Mouse (Mus musculus) urinary bladder, postnatal 4 days (tissue): ENCODE data around the gene Magi2.
"Not testable (repeated sequence)": the region's sequence is repeated elsewhere in the genome, so short reads cannot be mapped to it uniquely, and the experiment has no call there.

Experiments used
- DNase-seq, 2 experiments: peaks; one replicate each; pipeline ENCODE4 v3.0.0; 2021 to 2022; ENCODE audit warnings: low spot score in 2 of 2

The Magi2 gene

DNA sequence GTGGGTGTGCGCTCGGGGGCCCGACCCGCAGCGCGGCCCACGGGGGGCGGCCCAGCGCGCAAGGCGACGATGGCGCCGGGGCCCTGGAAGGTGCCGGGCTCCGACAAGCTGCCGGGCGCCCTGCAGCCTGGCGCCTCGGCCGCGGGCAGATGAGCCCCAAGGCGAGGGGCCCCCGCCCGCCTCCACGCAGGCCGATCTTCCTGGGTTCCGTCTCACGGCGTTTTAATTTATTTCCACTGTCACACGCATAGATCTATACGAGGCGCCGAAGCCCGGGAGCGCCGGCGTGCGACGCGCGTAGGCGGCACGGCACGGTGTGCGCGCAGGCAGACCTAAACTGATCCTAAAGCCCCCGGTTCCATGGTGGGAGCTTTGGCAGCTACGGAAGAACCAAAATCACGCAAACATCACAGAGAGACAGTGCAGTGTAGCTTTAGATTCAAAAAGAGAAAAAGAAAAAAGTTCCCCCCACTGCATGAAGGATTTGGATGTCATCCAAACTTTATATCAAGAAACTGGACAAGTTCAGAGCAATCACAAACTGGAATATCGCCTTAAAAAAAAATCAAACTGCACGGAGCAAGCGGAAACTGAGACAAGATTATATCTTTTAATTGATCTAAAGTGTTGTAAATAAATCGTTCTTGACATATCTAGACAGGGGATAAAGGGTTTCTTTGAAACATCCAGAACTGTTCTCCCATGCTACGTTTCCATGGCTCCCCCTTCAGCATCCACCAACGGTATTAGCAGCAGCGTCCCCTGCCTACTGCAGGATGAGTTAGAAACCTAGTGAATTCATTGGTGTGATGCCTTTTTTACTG lies 1475.9 kb downstream of the Magi2 start:
- DNase-seq = no peak

DNA sequence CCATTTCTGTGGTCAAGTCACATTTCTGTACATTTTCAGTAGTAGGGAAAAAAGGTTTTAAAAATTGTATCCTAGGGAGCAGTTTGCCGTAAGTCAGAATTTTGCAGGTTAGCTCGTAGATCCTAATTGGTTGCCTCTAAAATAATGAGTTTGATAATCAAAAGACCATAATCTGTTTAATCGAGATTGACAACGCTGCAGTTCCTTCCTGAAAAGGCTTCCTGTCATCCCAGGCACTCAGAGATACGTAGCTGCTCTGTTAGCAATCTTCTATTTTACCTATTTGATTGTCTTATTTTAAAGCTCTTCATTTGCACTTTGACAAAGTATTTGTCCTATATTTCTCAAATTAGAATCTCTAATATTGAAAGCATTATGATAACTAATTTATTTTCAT lies 1476.5 kb downstream of the Magi2 start:
- no peak for DNase-seq

DNA sequence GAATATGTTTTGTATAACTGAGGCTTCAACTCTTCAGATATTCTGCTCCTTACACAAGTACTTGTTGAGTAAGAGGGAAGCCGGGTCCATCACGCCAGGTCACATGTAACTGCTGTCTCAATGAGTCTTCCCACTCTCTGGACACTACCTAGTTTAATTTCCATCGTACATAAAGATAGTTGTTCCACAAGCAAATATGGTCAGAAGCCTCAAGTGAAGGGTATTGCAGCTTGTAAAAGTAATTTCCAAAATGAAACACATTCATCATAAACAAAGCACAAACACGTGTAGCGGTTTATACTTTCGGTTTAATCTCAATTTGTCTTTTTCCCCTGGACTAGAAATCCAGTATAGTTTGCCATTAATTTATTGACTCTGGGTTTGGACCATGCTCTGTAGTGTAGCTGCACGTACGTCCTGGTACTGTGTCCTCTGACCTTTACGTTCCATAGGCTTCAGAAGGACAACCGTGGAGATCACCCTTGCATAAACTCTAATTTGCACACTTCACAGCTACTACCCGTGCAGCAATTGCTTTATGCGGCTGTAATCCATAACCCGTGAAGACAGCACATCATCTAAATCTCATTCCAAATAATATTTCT lies 1477.2 kb downstream of the Magi2 start:
- DNase-seq = no peak

DNA sequence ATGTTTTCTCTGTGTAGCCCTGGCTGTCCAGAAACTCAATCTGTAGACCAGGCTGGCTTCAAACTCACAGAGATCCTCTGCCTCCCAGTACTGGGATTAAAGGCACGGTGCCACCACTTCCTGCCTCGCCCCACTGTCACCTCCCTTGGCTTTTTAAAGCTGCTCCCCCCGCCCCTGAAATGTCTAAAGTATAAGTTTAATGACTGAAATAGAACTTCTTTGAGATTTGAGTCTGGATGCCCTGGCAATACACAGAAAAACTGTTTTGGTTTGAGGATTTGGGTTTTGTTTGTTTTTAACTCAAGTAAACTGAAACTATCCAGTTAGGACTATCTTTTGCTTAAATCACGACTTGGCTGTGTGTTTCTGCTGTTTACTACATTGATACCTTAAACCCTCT lies 1478.0 kb downstream of the Magi2 start:
- no peak for DNase-seq

DNA sequence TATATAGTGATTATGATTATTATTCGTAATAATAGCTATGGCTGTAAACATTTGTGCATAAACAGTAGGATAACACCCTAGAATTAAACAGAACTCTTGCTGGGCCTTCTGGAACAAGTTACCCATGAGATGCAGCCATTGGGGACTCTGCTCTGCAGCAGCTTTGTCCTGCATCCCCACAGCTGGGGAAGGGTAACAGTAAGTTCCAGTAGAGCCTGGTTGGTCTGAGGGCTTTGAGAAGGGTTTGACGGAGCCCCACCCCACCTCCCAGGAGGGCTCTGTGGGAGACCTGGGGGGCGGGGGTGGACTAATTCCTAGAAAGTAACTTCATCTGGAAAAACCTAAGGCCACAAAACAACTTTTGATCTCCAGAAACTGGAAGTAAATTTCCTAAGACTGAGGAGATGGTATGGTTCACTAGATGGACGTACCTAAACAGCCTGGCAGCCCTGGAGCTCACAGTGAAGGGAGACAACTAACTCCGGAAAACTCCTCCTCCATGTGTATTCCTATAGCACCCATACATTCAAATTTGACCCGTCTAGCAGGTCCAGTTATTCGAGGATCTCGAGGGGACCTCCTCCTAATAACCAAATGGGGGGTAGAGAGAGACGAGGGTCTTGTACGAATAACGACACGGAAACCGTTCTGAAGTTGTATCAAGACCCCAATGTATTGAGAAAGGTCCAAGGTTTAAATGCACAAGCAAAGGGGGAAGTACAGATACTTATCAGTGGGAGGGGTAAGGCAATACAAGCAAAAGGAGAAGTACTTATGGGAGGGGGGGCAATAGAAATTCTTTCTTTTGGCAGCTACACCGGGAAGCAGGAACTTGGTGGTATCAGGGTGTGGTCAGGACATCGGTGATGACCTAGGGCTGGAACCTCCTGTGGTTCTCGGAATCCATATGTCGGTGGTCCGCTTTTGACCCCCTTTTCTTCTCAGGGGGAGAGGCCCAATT lies 1479.8 kb downstream of the Magi2 start:
- DNase-seq = not testable (repeated sequence)

DNA sequence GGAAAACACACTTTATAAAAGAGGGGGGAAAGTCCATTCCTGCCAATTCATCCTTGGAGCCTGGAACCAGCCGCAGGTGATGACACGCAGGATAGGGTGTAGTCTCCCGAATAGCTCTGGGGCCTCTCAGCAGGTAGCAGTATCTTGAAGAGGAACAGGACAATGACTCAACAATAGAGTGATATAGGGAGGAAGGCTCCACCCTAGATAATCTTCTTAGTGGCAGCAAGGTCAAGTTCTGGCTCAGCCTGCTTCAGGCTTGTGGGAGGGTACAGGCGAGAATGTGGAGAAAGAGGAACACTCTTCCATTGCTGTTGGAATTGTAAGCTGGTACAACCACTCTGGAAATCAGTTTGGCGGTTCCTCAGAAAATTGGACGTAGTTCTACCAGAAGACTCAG lies 1484.0 kb downstream of the Magi2 start:
- not testable (repeated sequence) for DNase-seq

DNA sequence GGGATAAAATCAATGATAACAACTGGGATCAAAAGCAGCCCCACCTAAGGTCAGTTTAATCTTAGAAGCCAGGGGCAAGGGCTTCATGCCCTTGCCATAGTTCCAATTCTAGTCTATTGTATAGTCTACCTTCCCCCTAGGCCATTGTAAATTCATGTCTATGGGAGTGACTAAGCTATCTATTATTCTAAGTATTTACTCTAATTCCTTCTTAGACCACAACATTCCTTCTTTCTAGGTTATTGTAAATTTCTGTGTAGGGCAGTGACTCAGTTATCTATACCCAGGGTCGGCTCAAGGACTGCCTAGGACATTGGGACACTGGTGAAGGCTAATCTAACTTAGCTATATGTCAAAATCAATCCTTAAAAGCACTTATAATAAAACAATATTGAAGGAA lies 1487.8 kb downstream of the Magi2 start:
- DNase-seq = not testable (repeated sequence)

DNA sequence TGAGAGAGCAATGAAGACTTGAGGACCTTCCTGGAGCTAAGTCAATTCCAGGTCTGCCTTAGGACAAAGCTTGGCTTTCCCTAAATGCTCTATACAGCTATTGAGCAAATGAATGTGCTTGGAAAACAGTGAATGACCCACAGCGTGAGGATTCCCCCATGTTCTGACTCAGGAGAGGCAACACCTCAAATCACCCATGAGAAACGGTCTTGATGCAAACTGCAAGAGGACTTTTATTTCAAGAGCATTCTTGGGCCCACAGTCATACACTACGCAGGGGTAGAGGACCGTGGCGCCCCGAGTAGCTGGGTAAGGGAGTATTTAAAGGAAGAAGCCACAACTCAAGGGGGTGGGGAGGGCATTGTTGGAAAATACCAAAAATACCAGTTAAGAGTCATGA lies 1489.1 kb downstream of the Magi2 start:
- DNase-seq = not testable (repeated sequence)

DNA sequence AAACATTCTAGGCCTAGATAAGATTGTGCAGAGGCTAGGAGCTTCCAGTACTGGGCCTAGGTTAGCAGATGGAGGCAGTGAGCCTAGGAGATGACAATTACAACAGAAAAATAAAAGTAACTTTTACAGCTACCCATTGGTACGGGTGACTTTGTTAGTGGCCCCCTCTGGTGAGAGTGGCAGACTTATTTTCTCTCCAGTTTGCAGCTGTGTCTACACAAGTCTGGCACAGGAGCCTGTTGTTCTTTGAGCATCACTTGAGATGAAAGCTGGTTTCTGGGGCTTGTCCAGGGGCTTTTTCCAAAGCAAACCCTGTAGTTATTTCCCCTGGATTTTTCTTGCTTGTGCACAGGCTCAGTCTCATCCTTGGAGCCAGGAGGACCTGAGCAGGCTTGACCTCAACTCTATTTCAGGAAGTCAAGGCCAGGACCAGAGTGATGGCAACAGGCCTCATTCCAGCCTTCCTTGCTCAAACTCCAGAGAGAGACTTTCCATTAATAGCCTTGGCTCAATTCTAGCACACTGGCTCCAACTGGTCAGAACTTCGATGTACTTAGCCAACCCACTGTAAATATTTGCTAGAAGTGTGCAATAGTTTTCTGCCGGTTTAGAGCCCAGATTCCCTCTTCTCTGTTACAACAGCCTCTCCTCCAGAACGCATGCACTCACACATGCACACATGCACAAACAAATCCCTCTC lies 1493.5 kb downstream of the Magi2 start:
- DNase-seq = peak in 1 of 2 experiments; percentile 38

DNA sequence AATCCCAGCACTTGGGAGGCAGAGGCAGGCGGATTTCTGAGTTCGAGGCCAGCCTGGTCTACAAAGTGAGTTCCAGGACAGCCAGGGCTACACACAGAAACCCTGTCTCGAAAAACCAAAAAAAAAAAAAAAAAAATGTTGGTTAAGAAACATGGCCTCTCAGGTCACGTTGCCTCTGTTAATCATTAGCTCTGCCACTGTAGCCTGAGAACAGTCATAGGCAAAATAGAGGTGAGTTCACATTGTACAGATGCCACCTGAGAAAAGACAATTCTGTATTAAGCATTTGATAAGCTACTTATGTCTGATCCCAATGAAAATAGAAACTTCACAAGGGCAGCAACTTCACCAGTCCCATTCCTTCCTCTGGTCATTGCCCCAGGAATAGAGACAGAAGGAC lies 1496.4 kb downstream of the Magi2 start:
- DNase-seq = not testable (repeated sequence)

DNA sequence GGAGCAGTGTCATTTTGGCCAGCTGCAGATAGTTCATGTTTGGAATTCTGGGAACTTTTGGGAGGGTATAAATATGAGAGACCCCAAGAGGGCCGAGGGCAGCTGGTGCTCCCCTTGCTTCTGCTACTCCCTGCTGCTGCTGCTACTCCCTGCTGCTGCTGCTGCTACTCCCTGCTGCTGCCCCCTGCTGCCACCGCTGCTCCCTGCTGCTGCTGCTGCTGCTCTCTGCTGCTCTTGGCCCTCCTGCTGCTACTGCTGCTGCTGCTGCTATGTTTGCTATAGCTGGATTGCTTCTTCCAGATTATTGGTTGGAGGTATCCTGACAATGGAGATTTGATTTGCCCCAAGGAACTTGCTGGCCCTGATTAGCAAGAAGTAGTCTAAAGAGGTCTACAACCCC lies 1512.0 kb downstream of the Magi2 start:
- no peak for DNase-seq

DNA sequence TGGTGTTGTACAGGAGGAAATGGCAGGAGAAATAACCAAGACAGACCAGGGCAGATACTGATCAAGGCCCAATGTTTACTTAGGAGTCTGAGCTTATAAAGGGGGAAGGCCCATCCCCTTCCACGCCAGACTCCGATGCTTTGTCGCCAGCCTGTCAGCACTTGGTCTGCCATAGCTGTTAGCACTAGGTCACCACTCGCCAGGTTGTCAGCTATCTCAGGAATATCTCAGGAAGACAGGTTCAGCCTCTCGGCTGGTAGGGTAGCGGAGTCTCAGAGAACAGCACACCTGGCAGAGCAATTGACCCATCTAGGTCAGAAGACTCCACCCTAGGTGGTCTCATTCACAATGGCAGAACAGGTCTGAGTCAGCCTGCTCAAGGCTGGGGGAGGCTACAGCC lies 1514.4 kb downstream of the Magi2 start:
- no peak for DNase-seq

DNA sequence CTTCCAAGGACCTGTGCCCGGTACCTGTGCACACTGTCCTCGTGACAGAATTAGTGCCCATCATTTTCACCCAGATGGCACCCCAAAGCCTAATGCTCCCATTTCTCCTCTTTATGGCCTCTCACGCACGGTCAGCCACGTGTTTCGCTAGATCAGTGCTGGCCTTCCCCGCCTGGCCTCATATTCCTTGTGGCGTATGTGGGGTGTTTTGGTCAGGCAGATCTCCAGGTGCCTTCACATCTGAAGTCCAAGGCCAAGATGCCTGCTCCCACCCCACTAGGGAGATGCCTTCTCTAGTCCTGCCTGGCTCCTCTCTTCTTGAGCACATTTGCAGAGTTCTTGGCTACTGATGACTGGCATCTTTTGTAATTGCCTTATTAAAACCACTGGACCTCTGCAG lies 1515.1 kb downstream of the Magi2 start:
- DNase-seq = peak in 1 of 2 experiments; percentile 45

DNA sequence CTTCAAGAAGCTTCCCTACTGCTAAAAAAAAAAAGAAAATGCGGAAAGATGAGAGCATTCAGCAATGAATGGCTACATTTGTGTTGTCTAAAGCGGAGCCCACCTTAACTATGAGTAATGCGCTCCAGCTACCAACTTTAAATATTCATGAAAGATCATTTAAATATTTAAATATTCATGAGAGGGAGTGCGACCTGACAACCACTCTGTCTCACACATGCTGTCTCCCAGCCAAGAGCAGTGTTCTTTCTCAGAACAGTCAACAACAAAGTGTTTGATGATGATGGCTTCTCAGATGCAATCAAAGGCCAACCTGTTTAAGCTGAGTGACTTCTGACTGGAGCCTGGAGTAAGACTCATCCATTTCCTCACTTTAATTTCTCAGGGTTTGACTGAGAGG lies 1521.3 kb downstream of the Magi2 start:
- DNase-seq = no peak

DNA sequence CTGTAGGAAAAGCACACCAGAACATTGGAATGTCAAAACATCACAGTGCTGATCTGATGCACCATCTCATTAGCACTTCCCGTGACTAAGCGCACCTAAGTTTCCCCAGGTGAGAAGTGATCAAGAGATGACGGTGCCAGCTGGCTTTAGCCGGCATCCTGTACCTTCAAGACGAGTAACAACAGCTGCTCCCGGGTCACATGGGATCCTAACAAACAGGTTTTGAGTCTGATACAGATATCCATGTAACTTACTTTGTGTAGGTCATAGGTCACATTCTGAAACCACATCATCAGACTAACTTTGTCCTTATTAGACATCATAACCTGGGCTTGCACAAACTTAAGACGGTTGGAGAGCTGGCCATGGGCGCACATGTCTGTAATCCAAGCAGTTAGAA lies 1522.0 kb downstream of the Magi2 start:
- DNase-seq = no peak

DNA sequence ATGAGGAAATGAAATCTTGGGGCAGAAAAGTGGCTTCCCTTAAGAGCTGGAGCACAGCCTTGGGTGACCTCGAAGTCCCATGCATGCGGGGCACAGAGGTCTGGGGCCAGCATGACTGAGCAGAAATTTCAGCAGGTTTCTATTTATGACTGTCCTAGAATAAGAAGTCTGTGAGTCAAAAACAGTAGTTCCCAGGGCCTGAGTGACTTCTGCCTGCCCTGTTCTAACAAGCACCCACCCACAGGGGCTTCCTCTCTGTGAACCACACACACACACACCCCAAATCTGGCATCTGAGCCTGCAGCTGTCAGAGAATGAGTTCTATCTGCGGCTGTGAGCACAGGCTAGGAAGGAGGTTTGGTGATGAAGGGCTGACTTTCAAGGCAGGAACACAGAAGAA lies 1522.7 kb downstream of the Magi2 start:
- no peak for DNase-seq

DNA sequence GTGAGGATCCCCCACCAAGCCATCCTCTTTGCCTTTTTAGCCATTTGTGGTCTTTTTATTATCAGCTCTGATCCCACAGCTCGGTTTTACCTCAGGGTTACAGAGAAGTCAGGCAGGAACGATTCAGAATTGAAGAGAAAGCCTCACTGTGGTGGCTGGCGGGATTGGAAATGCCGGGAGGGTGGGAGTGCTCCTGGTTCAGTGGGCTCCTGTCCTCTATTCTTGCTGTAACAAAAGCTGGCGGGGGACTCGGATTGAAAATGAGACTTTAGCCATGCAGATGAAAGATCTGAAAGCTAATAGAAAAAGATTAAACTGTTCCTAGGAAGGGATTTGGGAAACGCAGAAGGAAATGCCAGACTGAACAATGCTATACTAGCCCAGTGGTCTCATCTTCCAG lies 1524.2 kb downstream of the Magi2 start:
- DNase-seq = no peak

DNA sequence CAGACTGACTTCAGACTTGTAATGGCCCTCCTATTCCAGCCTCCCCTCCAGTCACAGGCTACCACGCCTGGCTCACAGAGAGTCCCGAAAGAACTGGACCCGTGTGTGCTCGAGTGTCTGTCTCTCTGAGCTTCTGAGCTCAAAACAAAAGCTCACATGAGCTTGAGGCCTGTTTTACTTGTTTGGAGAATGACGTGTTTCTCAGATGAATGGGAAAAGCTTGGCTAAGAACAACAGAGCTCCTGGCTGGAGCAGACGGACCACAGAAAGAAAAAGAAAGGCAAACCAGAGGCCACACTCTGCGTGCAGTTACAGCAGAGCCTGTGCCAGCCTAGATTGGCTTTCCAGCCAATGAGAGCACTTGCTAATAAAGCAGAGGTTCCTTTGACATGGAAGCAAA lies 1524.9 kb downstream of the Magi2 start:
- peak in 1 of 2 experiments; percentile 36 for DNase-seq

DNA sequence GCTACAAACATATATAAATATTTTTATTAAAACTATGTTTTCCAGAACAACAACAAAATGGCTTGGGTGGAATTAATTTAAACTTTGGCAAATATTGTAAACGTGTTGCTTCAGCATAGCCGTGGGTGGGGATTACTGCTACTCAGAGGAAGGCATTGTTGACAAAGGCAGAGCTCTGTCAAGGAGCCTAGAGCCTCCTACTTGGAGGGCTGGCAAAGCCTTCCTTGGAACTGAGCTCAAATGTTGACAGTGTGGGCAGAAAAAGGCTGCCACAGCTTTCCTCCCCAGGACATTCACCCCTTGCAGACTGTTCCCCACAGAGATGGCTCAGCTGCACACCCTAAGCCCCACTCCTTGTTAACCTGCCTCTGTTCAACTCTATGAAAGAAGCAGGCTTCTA lies 1526.3 kb downstream of the Magi2 start:
- DNase-seq = no peak

DNA sequence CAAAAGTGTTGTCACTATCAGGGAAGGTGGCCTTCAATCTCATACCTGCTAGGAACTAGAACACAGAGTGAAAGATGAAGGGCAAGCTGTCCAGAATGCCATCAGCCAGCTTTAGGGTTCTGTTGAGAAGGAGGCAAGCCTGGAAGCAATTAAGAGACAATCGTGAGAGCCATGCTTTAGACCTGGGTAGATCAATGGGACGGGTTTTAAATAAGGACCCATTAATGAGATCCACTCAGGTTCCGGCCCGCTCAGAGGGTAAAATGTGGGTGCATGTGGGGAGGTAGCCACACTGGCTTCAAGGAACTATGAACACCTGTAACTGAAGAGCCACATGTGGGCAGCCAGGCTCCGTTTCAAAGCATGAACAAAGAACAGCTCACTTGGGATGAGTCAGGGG lies 1527.1 kb downstream of the Magi2 start:
- peak in 1 of 2 experiments; percentile 54 for DNase-seq
